Mouse (Mus musculus) lung, embryonic 14.5 days (tissue): ENCODE measurements at regions not wholly inside any gene's neighbourhood (a gene's known extent, or its start where the extent isn't known, plus 50 kb on each side); places are given as distances from the start of the nearest gene placed in this dataset.

ENCODE experiments used
- ATAC-seq: fragments of 200-750 bp; cut with Nextera tagmentation; 2 replicates; pipeline ENCODE4 v1.8.0; 2017; ENCODE audit warnings: mild to moderate bottlenecking, moderate TSS enrichment, moderate library complexity; ENCODE audit not compliant: insufficient read depth
- DNase-seq: peaks from one replicate; pipeline ENCODE4 v3.0.0-alpha.2; 2015
- H3K27ac ChIP-seq: fragments of 300-500 bp; sonication (generic); 2 replicates; pipeline ENCODE4 v1.5.1; 2014; ENCODE audit warnings: low read depth, mild to moderate bottlenecking, moderate library complexity
- H3K27me3 ChIP-seq: fragments of 300-500 bp; sonication (generic); 2 replicates; pipeline ENCODE4 v1.6.1; 2014; ENCODE audit warnings: low read length, control low read depth; ENCODE audit not compliant: insufficient read depth
- H3K36me3 ChIP-seq: fragments of 300-500 bp; sonication (generic); 2 replicates; pipeline ENCODE4 v1.6.1; 2014; ENCODE audit warnings: control low read depth; ENCODE audit not compliant: insufficient read depth
- H3K4me1 ChIP-seq: fragments of 300-500 bp; sonication (generic); 2 replicates; pipeline ENCODE4 v1.6.1; 2014; ENCODE audit warnings: antibody characterized with exemption, control low read depth; ENCODE audit not compliant: insufficient read depth
- H3K4me2 ChIP-seq: fragments of 300-500 bp; sonication (generic); 2 replicates; pipeline ENCODE4 v1.6.1; 2014; ENCODE audit warnings: mild to moderate bottlenecking
- H3K4me3 ChIP-seq: fragments of 300-500 bp; sonication (generic); 2 replicates; pipeline ENCODE4 v1.5.1; 2014; ENCODE audit warnings: low read depth, low read length
- H3K9ac ChIP-seq: fragments of 300-500 bp; sonication (generic); 2 replicates; pipeline ENCODE4 v1.6.1; 2014
- H3K9me3 ChIP-seq: fragments of 300-500 bp; sonication (generic); 2 replicates; pipeline ENCODE4 v1.6.1; 2016; ENCODE audit warnings: low read depth, low read length, control low read depth
- CTCF ChIP-seq: IDR thresholded peaks from 2 replicates; pipeline ENCODE4 v1.5.1; 2016; ENCODE audit warnings: antibody characterized with exemption, low read depth
- WGBS: fragments of 180-500 bp; shearing (Covaris S2); extraction: QIAGEN DNeasy Blood & Tissue Kit; methylation state at CpG from one replicate; pipeline ENCODE4 v1.1.7; 2014; 5-methylcytosine and 5-hydroxymethylcytosine counted together

- Histone ChIP-seq H3K4me1 (no peaks in the 10 kb centered on the region), H3K27ac (no peak overlapping the region), H3K36me3 (no peaks in the 10 kb centered on the region), H3K4me2 (no peak overlapping the region), H3K9ac (no peak overlapping the region), H3K9me3 (no peaks in the 10 kb centered on the region), H3K4me3 (no peak overlapping the region), H3K27me3 (no peaks in the 10 kb centered on the region)
- DNase-seq = no peak
- no peak for TF ChIP-seq CTCF
- ATAC-seq = no peak
These were observed 56.2 kb upstream of the Tmtc4 start for GRCm38 (mm10) chr14:123040046-123040445.

- 89% methylated on average over 2 of the region's 2 CpGs for WGBS
- no peaks in the 10 kb centered on the region for H3K27me3 ChIP-seq
- DNase-seq (no peak), ATAC-seq (no peak)
- TF ChIP-seq CTCF = no peak
- H3K4me3 ChIP-seq = no peak overlapping the region
- H3K27ac ChIP-seq = no peak overlapping the region
- H3K4me1 ChIP-seq = no peaks in the 10 kb centered on the region
- H3K4me2 ChIP-seq = no peak overlapping the region
- H3K36me3 ChIP-seq = no peaks in the 10 kb centered on the region
- no peak overlapping the region for H3K9ac ChIP-seq
- no peaks in the 10 kb centered on the region for H3K9me3 ChIP-seq
These were observed 53.6 kb upstream of the Tmtc4 start for GRCm38 (mm10) chr14:123037444-123037843.
